Mouse (Mus musculus): ENCODE measurements around the gene Ptbp1. TPM values are rescaled to one million over a fixed set of nuclear protein-coding genes. Genes with fewer than 3 reads are reported as not detected.

Ptbp1 gene
- polyA plus RNA-seq, 1 experiment from 2014 or later: 302 TPM

- Histone ChIP-seq H3K4me1 (ENCODE audit: control insufficient read depth, insufficient read depth, low read length) (peaks cover 12% of the 10 kb centered on the region), H3K9ac (ENCODE audit: low read depth, low read length) (peak overlapping the region; percentile 72), H3K36me3 (ENCODE audit: control insufficient read depth, insufficient read depth, low read length) (no peaks in the 10 kb centered on the region), H3K4me2 (ENCODE audit: low read depth, low read length) (peak overlapping the region; percentile 66), H3K9me3 (ENCODE audit: control insufficient read depth, low read length) (no peaks in the 10 kb centered on the region), H3K27me3 (replicated peaks; ENCODE audit: control insufficient read depth, insufficient read depth, low read length) (no peaks in the 10 kb centered on the region), H3K4me3 (ENCODE audit: low read length) (peak overlapping the region; percentile 46), H3K27ac (ENCODE audit: low read length) (peak overlapping the region; percentile 98)
- WGBS: 38% methylated on average over 6 of the region's 6 CpGs
- peak; percentile 69 for ATAC-seq
These were observed 29.8 kb upstream of the Ptbp1 start for GRCm38 (mm10) chr10:79824413-79824812.

- Histone ChIP-seq H3K27ac (ENCODE audit: low read length) (no peak overlapping the region), H3K4me1 (ENCODE audit: control insufficient read depth, insufficient read depth, low read length) (peaks cover 18% of the 10 kb centered on the region; the same call in 1 of the 2 replicates), H3K4me3 (ENCODE audit: low read length) (no peak overlapping the region), H3K9ac (ENCODE audit: low read depth, low read length) (no peak overlapping the region), H3K27me3 (replicated peaks; ENCODE audit: control insufficient read depth, insufficient read depth, low read length) (no peaks in the 10 kb centered on the region), H3K9me3 (ENCODE audit: control insufficient read depth, low read length) (no peaks in the 10 kb centered on the region), H3K4me2 (ENCODE audit: low read depth, low read length) (no peak overlapping the region), H3K36me3 (ENCODE audit: control insufficient read depth, insufficient read depth, low read length) (no peaks in the 10 kb centered on the region)
- no peak for ATAC-seq
- 92% methylated on average over 3 of the region's 3 CpGs for WGBS
These were observed 22.6 kb upstream of the Ptbp1 start for GRCm38 (mm10) chr10:79831583-79831982.

- WGBS: 66% methylated on average over 7 of the region's 7 CpGs
- H3K9me3 ChIP-seq (ENCODE audit: control insufficient read depth, low read length): peaks cover 3% of the 10 kb centered on the region; the same call in 1 of the 2 replicates
- H3K36me3 ChIP-seq (ENCODE audit: control insufficient read depth, insufficient read depth, low read length): no peaks in the 10 kb centered on the region
- H3K4me1 ChIP-seq (ENCODE audit: control insufficient read depth, insufficient read depth, low read length): peaks cover 18% of the 10 kb centered on the region; the same call in 1 of the 2 replicates
- H3K27me3 ChIP-seq (replicated peaks; ENCODE audit: control insufficient read depth, insufficient read depth, low read length): no peaks in the 10 kb centered on the region
- no peak overlapping the region for H3K4me2 ChIP-seq (ENCODE audit: low read depth, low read length)
- H3K27ac ChIP-seq (ENCODE audit: low read length): 0 out of 2 replicates have a peak overlapping the region, but pooled peaks have one; percentile 26
- H3K4me3 ChIP-seq (ENCODE audit: low read length): no peak overlapping the region
- ATAC-seq: no peak
- 0 out of 2 replicates have a peak overlapping the region, but pooled peaks have one; percentile 25 for H3K9ac ChIP-seq (ENCODE audit: low read depth, low read length)
These were observed 22.0 kb upstream of the Ptbp1 start for GRCm38 (mm10) chr10:79832026-79832785.

GRCm38 (mm10) chr10:79832786-79833181 is 21.4 kb upstream of the Ptbp1 start:
- H3K9ac ChIP-seq (ENCODE audit: low read depth, low read length): 0 out of 2 replicates have a peak overlapping the region, but pooled peaks have one; percentile 25
- H3K4me2 ChIP-seq (ENCODE audit: low read depth, low read length): no peak overlapping the region
- H3K27ac ChIP-seq (ENCODE audit: low read length): no peak overlapping the region
- 64% methylated on average over 9 of the region's 9 CpGs for WGBS
- no peak overlapping the region for H3K4me3 ChIP-seq (ENCODE audit: low read length)
- H3K4me1 ChIP-seq (ENCODE audit: control insufficient read depth, insufficient read depth, low read length): peaks cover 18% of the 10 kb centered on the region; the same call in 1 of the 2 replicates
- ATAC-seq: peak; percentile 33; the same call in 1 of the 2 replicates
- H3K9me3 ChIP-seq (ENCODE audit: control insufficient read depth, low read length): peaks cover 3% of the 10 kb centered on the region; the same call in 1 of the 2 replicates
- no peaks in the 10 kb centered on the region for H3K36me3 ChIP-seq (ENCODE audit: control insufficient read depth, insufficient read depth, low read length)
- H3K27me3 ChIP-seq (replicated peaks; ENCODE audit: control insufficient read depth, insufficient read depth, low read length): no peaks in the 10 kb centered on the region

- Histone ChIP-seq H3K9me3 (ENCODE audit: control insufficient read depth, low read length) (peaks cover 3% of the 10 kb centered on the region; the same call in 1 of the 2 replicates), H3K4me1 (ENCODE audit: control insufficient read depth, insufficient read depth, low read length) (peaks cover 18% of the 10 kb centered on the region; the same call in 1 of the 2 replicates), H3K27ac (ENCODE audit: low read length) (peak overlapping the region; percentile 27; the same call in 1 of the 2 replicates), H3K4me2 (ENCODE audit: low read depth, low read length) (no peak overlapping the region), H3K9ac (ENCODE audit: low read depth, low read length) (no peak overlapping the region), H3K4me3 (ENCODE audit: low read length) (no peak overlapping the region), H3K36me3 (ENCODE audit: control insufficient read depth, insufficient read depth, low read length) (no peaks in the 10 kb centered on the region), H3K27me3 (replicated peaks; ENCODE audit: control insufficient read depth, insufficient read depth, low read length) (no peaks in the 10 kb centered on the region)
- 21% methylated on average over 9 of the region's 9 CpGs for WGBS
- peak; percentile 57 for ATAC-seq
These were observed 19.3 kb upstream of the Ptbp1 start for GRCm38 (mm10) chr10:79834769-79835398.

GRCm38 (mm10) chr10:79836918-79837317 is 17.3 kb upstream of the Ptbp1 start:
- H3K4me3 ChIP-seq (ENCODE audit: low read length): no peak overlapping the region
- no peaks in the 10 kb centered on the region for H3K36me3 ChIP-seq (ENCODE audit: control insufficient read depth, insufficient read depth, low read length)
- peaks cover 3% of the 10 kb centered on the region; the same call in 1 of the 2 replicates for H3K9me3 ChIP-seq (ENCODE audit: control insufficient read depth, low read length)
- H3K9ac ChIP-seq (ENCODE audit: low read depth, low read length): no peak overlapping the region
- H3K4me2 ChIP-seq (ENCODE audit: low read depth, low read length): no peak overlapping the region
- H3K27ac ChIP-seq (ENCODE audit: low read length): no peak overlapping the region
- no peaks in the 10 kb centered on the region for H3K27me3 ChIP-seq (replicated peaks; ENCODE audit: control insufficient read depth, insufficient read depth, low read length)
- 94% methylated on average over 3 of the region's 3 CpGs for WGBS
- peaks cover 24% of the 10 kb centered on the region for H3K4me1 ChIP-seq (ENCODE audit: control insufficient read depth, insufficient read depth, low read length)
- no peak for ATAC-seq

- Histone ChIP-seq H3K4me2 (ENCODE audit: low read depth, low read length) (no peak overlapping the region), H3K36me3 (ENCODE audit: control insufficient read depth, insufficient read depth, low read length) (no peaks in the 10 kb centered on the region), H3K27ac (ENCODE audit: low read length) (no peak overlapping the region), H3K4me3 (ENCODE audit: low read length) (no peak overlapping the region), H3K9me3 (ENCODE audit: control insufficient read depth, low read length) (peaks cover 3% of the 10 kb centered on the region; the same call in 1 of the 2 replicates), H3K4me1 (ENCODE audit: control insufficient read depth, insufficient read depth, low read length) (peaks cover 24% of the 10 kb centered on the region), H3K27me3 (replicated peaks; ENCODE audit: control insufficient read depth, insufficient read depth, low read length) (no peaks in the 10 kb centered on the region), H3K9ac (ENCODE audit: low read depth, low read length) (no peak overlapping the region)
- 65% methylated on average over 2 of the region's 2 CpGs for WGBS
- ATAC-seq: no peak
These were observed 16.1 kb upstream of the Ptbp1 start for GRCm38 (mm10) chr10:79838151-79838550.

- Histone ChIP-seq H3K4me2 (ENCODE audit: low read depth, low read length) (no peak overlapping the region; the same call in 1 of the 2 replicates), H3K9me3 (ENCODE audit: control insufficient read depth, low read length) (peaks cover 3% of the 10 kb centered on the region; the same call in 1 of the 2 replicates), H3K36me3 (ENCODE audit: control insufficient read depth, insufficient read depth, low read length) (no peaks in the 10 kb centered on the region), H3K27me3 (replicated peaks; ENCODE audit: control insufficient read depth, insufficient read depth, low read length) (no peaks in the 10 kb centered on the region), H3K9ac (ENCODE audit: low read depth, low read length) (no peak overlapping the region), H3K4me3 (ENCODE audit: low read length) (peak overlapping the region; percentile 52; the same call in 1 of the 2 replicates), H3K4me1 (ENCODE audit: control insufficient read depth, insufficient read depth, low read length) (peaks cover 25% of the 10 kb centered on the region), H3K27ac (ENCODE audit: low read length) (peak overlapping the region; percentile 93)
- ATAC-seq: no peak
- 93% methylated on average over 3 of the region's 3 CpGs for WGBS
These were observed 14.1 kb upstream of the Ptbp1 start for GRCm38 (mm10) chr10:79840091-79840490.

All from intestine, embryonic 16.5 days (tissue).